In genomic region chr3:122453875-122454274, GRCm38 (mm10) we compare ENCODE assay signal across 28 mouse cellular contexts.
DNase-seq lines count a peak whose midpoint lies in the region; TF ChIP-seq lines count a peak whose summit lies in the region.
"Had no signal": no experiment of that assay in that cellular context is flagged by ENCODE, and none has a peak within 500 bp of the region (broad histone marks: within the 10 kb centered on the region; RNA-seq: fewer than 3 reads in every experiment).

No protein-coding gene starts in this region.

- H3K27ac ChIP-seq in midbrain, embryonic 10.5 days (replicated peaks), result no peak overlapping the region; the same call in 1 of the 2 replicates
- H3K27ac ChIP-seq: embryonic facial prominence, embryonic 15.5 days; heart, adult 2 months; hindbrain, embryonic 10.5 days; hindbrain, embryonic 15.5 days; left cerebral cortex, adult 2 months; limb, embryonic 13.5 days; liver, embryonic 12.5 days; midbrain, embryonic 13.5 days; stomach, postnatal 0 days had no signal

- DNase-seq in ES-CJ7 (ENCODE audit: low read depth, low spot score), result peak; percentile 31
- DNase-seq in adrenal gland, postnatal 10 days, result peak; percentile 72
- peak; percentile 63 for DNase-seq in testis, postnatal 10 days (ENCODE audit: low spot score)
- no peak for DNase-seq in midbrain, embryonic 10.5 days (ENCODE audit: low spot score)
- DNase-seq in urinary bladder, postnatal 14 days (ENCODE audit: low spot score), result no peak
- DNase-seq: B cell, adult 2 months; cerebellum, adult 11-12 months; gastrocnemius, postnatal 25 days; heart, adult 2 months; heart, postnatal 14 days; kidney, adult 11 months; kidney, postnatal 14 days; liver, postnatal 0 days; lung, postnatal 4 days; right cerebral cortex, postnatal 4 days; thymus, postnatal 4 days had no signal

- no peaks in the 10 kb centered on the region for H3K9me3 ChIP-seq in midbrain, embryonic 10.5 days (replicated peaks)
- H3K9me3 ChIP-seq: embryonic facial prominence, embryonic 15.5 days; G1E; hindbrain, embryonic 10.5 days; hindbrain, embryonic 15.5 days; limb, embryonic 13.5 days; liver, embryonic 12.5 days; megakaryocyte, embryonic 14.5 days; midbrain, embryonic 13.5 days had no signal

- H3K79me3 ChIP-seq in C2C12 (ENCODE audit: low read depth), result peaks cover 33% of the 10 kb centered on the region

- H3K4me3 ChIP-seq in C2C12 (ENCODE audit: insufficient read depth, poor library complexity, severe bottlenecking), result no peak overlapping the region
- H3K4me3 ChIP-seq in midbrain, embryonic 10.5 days, result no peak overlapping the region
- H3K4me3 ChIP-seq: embryonic facial prominence, embryonic 15.5 days; heart, adult 2 months; hindbrain, embryonic 10.5 days; hindbrain, embryonic 15.5 days; left cerebral cortex, adult 2 months; limb, embryonic 13.5 days; liver, embryonic 12.5 days; megakaryocyte, embryonic 14.5 days; midbrain, embryonic 13.5 days had no signal

- WGBS in midbrain, embryonic 10.5 days, result 90% methylated on average over 11 of the region's 11 CpGs

- H3K27me3 ChIP-seq in C2C12 (ENCODE audit: control insufficient read depth, insufficient read depth, insufficient read length), result no peaks in the 10 kb centered on the region
- H3K27me3 ChIP-seq in midbrain, embryonic 10.5 days (ENCODE audit: low read depth, poor library complexity, severe bottlenecking), result no peaks in the 10 kb centered on the region
- H3K27me3 ChIP-seq: CH12.LX; embryonic facial prominence, embryonic 15.5 days; hindbrain, embryonic 15.5 days; limb, embryonic 13.5 days; liver, embryonic 12.5 days; midbrain, embryonic 13.5 days had no signal

- peaks cover 87% of the 10 kb centered on the region for H3K79me2 ChIP-seq in C2C12 (ENCODE audit: control insufficient read depth, insufficient read depth)

- peaks cover 55% of the 10 kb centered on the region for H3K36me3 ChIP-seq in C2C12 (ENCODE audit: control insufficient read depth, insufficient read depth)
- H3K36me3 ChIP-seq in midbrain, embryonic 10.5 days, result peaks cover 33% of the 10 kb centered on the region
- H3K36me3 ChIP-seq: embryonic facial prominence, embryonic 15.5 days; G1E; hindbrain, embryonic 10.5 days; hindbrain, embryonic 15.5 days; limb, embryonic 13.5 days; liver, embryonic 12.5 days had no signal

- TF ChIP-seq CTCF in C2C12 (IDR thresholded peaks at IDR 0.05; ENCODE audit: control insufficient read depth, insufficient read depth, insufficient read length), result no peak

- H3K4me1 ChIP-seq in midbrain, embryonic 10.5 days, result peaks cover 29% of the 10 kb centered on the region
- H3K4me1 ChIP-seq: embryonic facial prominence, embryonic 15.5 days; hindbrain, embryonic 15.5 days had no signal

- H3ac ChIP-seq in C2C12 (ENCODE audit: control insufficient read depth, insufficient read length, low read depth), result no peak overlapping the region

TF ChIP-seq in C2C12, 6 proteins besides CTCF, POLR2A, EP300 and RAD21:
- TF ChIP-seq MYOD1 (IDR thresholded peaks at IDR 0.05; ENCODE audit: control insufficient read depth, insufficient read length, low read depth) (peak; percentile 84), CEBPB (IDR thresholded peaks at IDR 0.05; ENCODE audit: low read depth) (no peak), FOSL1 (IDR thresholded peaks at IDR 0.05; ENCODE audit: insufficient read depth, low read length, poor library complexity, severe bottlenecking) (no peak)

Comparison
In these comparisons a context has a peak if more than half of its experiments do, and no peak if none do; other contexts are left out.
1. DNase-seq: peak in ES-CJ7 (single experiment), adrenal gland, postnatal 10 days (single experiment) and testis, postnatal 10 days (single experiment); none in midbrain, embryonic 10.5 days (single experiment) and urinary bladder, postnatal 14 days (single experiment).